Mouse (Mus musculus): ENCODE data around the gene Myh3.

GRCm38 (mm10) chr11:67142047-67142446 is 63.9 kb downstream of the Myh3 start:
- TF ChIP-seq CTCF (IDR thresholded peaks at IDR 0.05; ENCODE audit: low read depth), result no peak
- no peak for TF ChIP-seq EP300 (IDR thresholded peaks at IDR 0.05; ENCODE audit: low read depth)

Data from liver, embryonic 14.5 days (tissue).